Mouse (Mus musculus): ENCODE data around the gene Ism1. TPM values are rescaled to one million over a fixed set of nuclear protein-coding genes. Genes with fewer than 3 reads are reported as not detected.

The Ism1 gene
- polyA plus RNA-seq, 2 experiments, result 0.04 TPM; not detected in 1

- H3K9ac ChIP-seq (replicated peaks), result no peak overlapping the region
- WGBS (ENCODE audit: insufficient replicate concordance), result 47% methylated on average over 5 of the region's 5 CpGs
- no peaks in the 10 kb centered on the region for H3K4me1 ChIP-seq (replicated peaks; ENCODE audit: control insufficient read depth in 2 of 2, insufficient read depth in 2 of 2, low read length in 1 of 2)
- H3K4me3 ChIP-seq (ENCODE audit: insufficient read depth in 1 of 2, low read depth in 2 of 2, low read length in 2 of 2), result no peak overlapping the region
- ATAC-seq (ENCODE audit: insufficient read depth), result no peak
- H3K27me3 ChIP-seq (ENCODE audit: control insufficient read depth, insufficient read depth, low read length), result no peaks in the 10 kb centered on the region
- no peak for DNase-seq (ENCODE audit: low read depth in 3 of 3, low spot score in 3 of 3)
- no peaks in the 10 kb centered on the region for H3K36me3 ChIP-seq (replicated peaks; ENCODE audit: control insufficient read depth, insufficient read depth, low read depth)
- no peaks in the 10 kb centered on the region for H3K9me3 ChIP-seq (ENCODE audit: control insufficient read depth, low read length)
- H3K27ac ChIP-seq, result no peak overlapping the region
- TF ChIP-seq EP300 (IDR thresholded peaks at IDR 0.05; ENCODE audit: low read depth) (no peak), CTCF (IDR thresholded peaks at IDR 0.05; ENCODE audit: low read depth) (no peak)
- no peak overlapping the region for H3K4me2 ChIP-seq (ENCODE audit: low read depth)
Observed at GRCm38 (mm10) chr2:139694638-139695037, 16.7 kb downstream of the Ism1 start.

DNA sequence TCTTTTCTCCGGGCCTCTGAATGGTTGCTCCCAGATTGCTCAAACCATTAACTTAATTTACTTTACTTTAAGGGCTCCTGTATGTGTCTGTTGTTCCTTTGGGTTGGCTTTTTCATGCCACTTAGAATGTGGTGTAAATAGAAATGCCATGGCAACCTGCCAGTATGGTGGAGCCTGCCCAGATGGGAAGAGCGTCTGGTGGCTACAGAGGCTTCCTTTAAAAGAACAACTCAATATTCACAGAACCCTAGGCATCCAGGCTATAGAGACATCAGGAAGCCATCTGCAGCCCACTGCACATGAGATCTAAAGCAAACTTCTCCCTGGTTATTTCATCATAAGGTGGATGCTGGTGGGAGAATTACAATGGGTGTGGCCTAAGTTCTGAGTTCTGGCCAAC lies 18.6 kb downstream of the Ism1 start:
- H3K27ac ChIP-seq, result no peak overlapping the region

GRCm38 (mm10) chr2:139700609-139701008 lies 22.6 kb downstream of the Ism1 start:
- no peak overlapping the region for H3K9ac ChIP-seq (replicated peaks)
- no peak for DNase-seq (ENCODE audit: low read depth in 3 of 3, low spot score in 3 of 3)
- no peak overlapping the region for H3K4me2 ChIP-seq (ENCODE audit: low read depth)
- H3K4me1 ChIP-seq (replicated peaks; ENCODE audit: control insufficient read depth in 2 of 2, insufficient read depth in 2 of 2, low read length in 1 of 2), result no peaks in the 10 kb centered on the region
- no peaks in the 10 kb centered on the region; the same call in 1 of the 2 replicates for H3K9me3 ChIP-seq (ENCODE audit: control insufficient read depth, low read length)
- no peak for ATAC-seq (ENCODE audit: insufficient read depth)
- 66% methylated on average over 1 of the region's 1 CpGs for WGBS (ENCODE audit: insufficient replicate concordance)
- no peak overlapping the region for H3K27ac ChIP-seq
- no peaks in the 10 kb centered on the region for H3K36me3 ChIP-seq (replicated peaks; ENCODE audit: control insufficient read depth, insufficient read depth, low read depth)
- H3K4me3 ChIP-seq (ENCODE audit: insufficient read depth in 1 of 2, low read depth in 2 of 2, low read length in 2 of 2), result no peak overlapping the region
- no peaks in the 10 kb centered on the region for H3K27me3 ChIP-seq (ENCODE audit: control insufficient read depth, insufficient read depth, low read length)
- TF ChIP-seq EP300 (IDR thresholded peaks at IDR 0.05; ENCODE audit: low read depth) (no peak), CTCF (IDR thresholded peaks at IDR 0.05; ENCODE audit: low read depth) (0 out of 2 replicates have a peak, but pooled peaks have one; percentile 7)

More for the DNA sequence above, 18.6 kb downstream of the Ism1 start:
- Histone ChIP-seq H3K27me3 (ENCODE audit: control insufficient read depth, insufficient read depth, low read length) (no peaks in the 10 kb centered on the region), H3K4me2 (ENCODE audit: low read depth) (no peak overlapping the region), H3K9ac (replicated peaks) (no peak overlapping the region), H3K4me1 (replicated peaks; ENCODE audit: control insufficient read depth in 2 of 2, insufficient read depth in 2 of 2, low read length in 1 of 2) (no peaks in the 10 kb centered on the region), H3K36me3 (replicated peaks; ENCODE audit: control insufficient read depth, insufficient read depth, low read depth) (no peaks in the 10 kb centered on the region), H3K4me3 (ENCODE audit: insufficient read depth in 1 of 2, low read depth in 2 of 2, low read length in 2 of 2) (no peak overlapping the region), H3K9me3 (ENCODE audit: control insufficient read depth, low read length) (no peaks in the 10 kb centered on the region; the same call in 1 of the 2 replicates)
- no peak for DNase-seq (ENCODE audit: low read depth in 3 of 3, low spot score in 3 of 3)
- WGBS (ENCODE audit: insufficient replicate concordance), result 52% methylated on average over 2 of the region's 2 CpGs
- TF ChIP-seq EP300 (IDR thresholded peaks at IDR 0.05; ENCODE audit: low read depth), result no peak
- TF ChIP-seq CTCF (IDR thresholded peaks at IDR 0.05; ENCODE audit: low read depth), result no peak
- no peak for ATAC-seq (ENCODE audit: insufficient read depth)

- Histone ChIP-seq H3K27me3 (ENCODE audit: control insufficient read depth, insufficient read depth, low read length) (no peaks in the 10 kb centered on the region), H3K4me3 (ENCODE audit: insufficient read depth in 1 of 2, low read depth in 2 of 2, low read length in 2 of 2) (no peak overlapping the region), H3K4me1 (replicated peaks; ENCODE audit: control insufficient read depth in 2 of 2, insufficient read depth in 2 of 2, low read length in 1 of 2) (no peaks in the 10 kb centered on the region), H3K36me3 (replicated peaks; ENCODE audit: control insufficient read depth, insufficient read depth, low read depth) (no peaks in the 10 kb centered on the region), H3K4me2 (ENCODE audit: low read depth) (no peak overlapping the region), H3K9me3 (ENCODE audit: control insufficient read depth, low read length) (no peaks in the 10 kb centered on the region; the same call in 1 of the 2 replicates), H3K27ac (no peak overlapping the region), H3K9ac (replicated peaks) (no peak overlapping the region)
- DNase-seq (ENCODE audit: low read depth in 3 of 3, low spot score in 3 of 3) (no peak), ATAC-seq (ENCODE audit: insufficient read depth) (no peak)
- TF ChIP-seq EP300 (IDR thresholded peaks at IDR 0.05; ENCODE audit: low read depth), result no peak
- no peak for TF ChIP-seq CTCF (IDR thresholded peaks at IDR 0.05; ENCODE audit: low read depth)
- WGBS (ENCODE audit: insufficient replicate concordance), result 20% methylated on average over 3 of the region's 3 CpGs
Observed at GRCm38 (mm10) chr2:139704951-139705350, 27.0 kb downstream of the Ism1 start.

DNA sequence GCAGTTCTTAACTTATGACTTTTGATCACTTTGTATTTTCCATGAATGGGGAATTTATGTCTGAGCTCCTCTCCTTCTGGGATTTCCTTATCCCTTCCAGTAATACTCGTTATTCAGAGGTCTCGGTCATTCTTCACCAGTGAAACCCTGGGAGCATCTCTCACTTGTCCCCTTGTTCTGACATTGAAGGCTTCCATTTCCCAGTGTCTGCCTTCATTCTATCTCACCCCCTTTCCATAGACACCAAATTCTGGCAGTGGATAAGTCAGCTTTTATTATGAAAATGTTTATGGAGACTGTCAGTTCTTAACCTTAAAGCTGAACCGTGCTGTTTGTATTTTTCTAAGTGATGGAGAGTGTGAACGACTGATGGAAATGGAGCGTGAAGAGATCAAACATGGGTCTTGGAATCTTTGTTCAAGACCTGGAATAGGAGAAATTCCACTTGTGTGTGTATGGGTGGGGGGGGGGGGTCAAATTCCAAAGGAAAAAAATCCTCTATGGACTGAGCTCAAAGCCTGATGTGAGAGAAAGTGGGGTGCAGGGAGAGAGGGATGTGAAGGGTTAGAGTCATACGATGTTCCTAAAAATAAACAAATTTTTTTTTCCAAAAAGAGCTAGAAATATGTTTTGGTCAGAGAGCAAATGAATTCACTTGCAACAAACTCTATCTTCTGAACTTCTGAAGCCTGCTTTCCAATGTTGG lies 30.4 kb downstream of the Ism1 start:
- no peak for ATAC-seq (ENCODE audit: insufficient read depth)
- WGBS (ENCODE audit: insufficient replicate concordance), result 68% methylated on average over 6 of the region's 6 CpGs
- DNase-seq (ENCODE audit: low read depth in 3 of 3, low spot score in 3 of 3), result no peak
- H3K4me2 ChIP-seq (ENCODE audit: low read depth), result no peak overlapping the region
- no peaks in the 10 kb centered on the region for H3K9me3 ChIP-seq (ENCODE audit: control insufficient read depth, low read length)
- no peaks in the 10 kb centered on the region for H3K27me3 ChIP-seq (ENCODE audit: control insufficient read depth, insufficient read depth, low read length)
- H3K9ac ChIP-seq (replicated peaks), result no peak overlapping the region
- no peaks in the 10 kb centered on the region for H3K36me3 ChIP-seq (replicated peaks; ENCODE audit: control insufficient read depth, insufficient read depth, low read depth)
- H3K4me1 ChIP-seq (replicated peaks; ENCODE audit: control insufficient read depth in 2 of 2, insufficient read depth in 2 of 2, low read length in 1 of 2), result no peaks in the 10 kb centered on the region
- no peak overlapping the region for H3K27ac ChIP-seq
- TF ChIP-seq CTCF (IDR thresholded peaks at IDR 0.05; ENCODE audit: low read depth), result no peak
- no peak for TF ChIP-seq EP300 (IDR thresholded peaks at IDR 0.05; ENCODE audit: low read depth)
- H3K4me3 ChIP-seq (ENCODE audit: insufficient read depth in 1 of 2, low read depth in 2 of 2, low read length in 2 of 2), result no peak overlapping the region
